In the genomic region with DNA sequence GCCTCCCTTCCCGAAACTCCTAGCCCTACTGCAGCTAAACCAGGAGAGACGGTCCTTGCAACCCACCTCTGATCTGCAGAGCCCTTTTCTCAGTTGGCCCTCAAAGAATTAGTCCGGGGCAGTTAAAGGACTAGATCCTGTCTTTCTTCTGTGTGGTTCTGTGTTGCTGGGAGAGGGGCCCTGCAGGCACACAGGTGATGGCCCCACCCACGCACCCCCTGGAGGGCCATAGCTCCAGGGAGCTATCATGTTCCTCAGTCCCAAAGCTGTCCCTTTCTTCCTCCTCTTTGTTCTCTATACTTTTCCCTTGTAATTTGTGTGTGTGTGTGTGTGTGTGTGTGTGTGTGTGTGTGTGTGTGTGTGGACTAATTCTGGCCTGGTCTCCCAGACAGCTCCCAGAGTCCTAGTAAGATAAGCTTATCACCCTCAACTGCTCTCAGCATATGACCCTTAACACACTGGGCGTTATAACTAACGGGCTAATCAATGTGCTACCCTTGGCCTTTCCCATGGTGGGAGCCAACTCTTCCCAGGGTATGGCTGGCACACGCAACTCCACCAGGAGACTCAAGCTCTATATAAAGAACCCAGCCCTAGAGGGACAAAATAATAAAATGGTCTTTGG, we compare ENCODE assay signal across 12 mouse cellular contexts. TPM values are rescaled to one million over a fixed set of nuclear protein-coding genes. Genes with fewer than 3 reads are reported as not detected.
DNase-seq lines count a peak whose midpoint lies in the region; ATAC-seq and TF ChIP-seq lines count a peak whose summit lies in the region.
"Had no signal": no experiment of that assay in that cellular context is flagged by ENCODE, and none has a peak within 500 bp of the region (broad histone marks: within the 10 kb centered on the region; RNA-seq: fewer than 3 reads in every experiment).

No protein-coding gene starts in this region.

- H3K4me1 ChIP-seq in kidney, adult 2 months (ENCODE audit: control insufficient read depth, insufficient read depth, low read length), result no peaks in the 10 kb centered on the region
- peaks cover 0 to 20% of the 10 kb centered on the region in 2 experiments; a peak in 3 of 4 replicates for H3K4me1 ChIP-seq in ES-E14 (ENCODE audit: control insufficient read depth in 2 of 2, insufficient read depth in 2 of 2, low read length in 2 of 2, poor library complexity in 1 of 2)
- H3K4me1 ChIP-seq in embryonic facial prominence, embryonic 14.5 days (ENCODE audit: control insufficient read depth, insufficient read depth, low read length), result no peaks in the 10 kb centered on the region
- H3K4me1 ChIP-seq in liver, embryonic 11.5 days (replicated peaks; ENCODE audit: control insufficient read depth, insufficient read depth, low read length), result peaks cover 31% of the 10 kb centered on the region

- WGBS in kidney, adult 2 months, result 69% methylated on average over 7 of the region's 7 CpGs
- WGBS in embryonic facial prominence, embryonic 14.5 days, result 71% methylated on average over 7 of the region's 7 CpGs
- 37% methylated on average over 7 of the region's 7 CpGs for WGBS in liver, embryonic 11.5 days

- no peaks in the 10 kb centered on the region for H3K9me3 ChIP-seq in ES-E14 (ENCODE audit: control insufficient read depth, insufficient read depth, low read depth, low read length)
- H3K9me3 ChIP-seq in embryonic facial prominence, embryonic 14.5 days (ENCODE audit: control insufficient read depth, low read length), result no peaks in the 10 kb centered on the region
- no peaks in the 10 kb centered on the region for H3K9me3 ChIP-seq in liver, embryonic 11.5 days (ENCODE audit: control insufficient read depth, low read length)
- H3K9me3 ChIP-seq: neural tube, embryonic 15.5 days had no signal

- peak overlapping the region; percentile 28 for H3K4me2 ChIP-seq in embryonic facial prominence, embryonic 14.5 days (ENCODE audit: low read depth, low read length)
- peak overlapping the region; percentile 53 for H3K4me2 ChIP-seq in liver, embryonic 11.5 days
- H3K4me2 ChIP-seq: neural tube, embryonic 15.5 days had no signal

- in situ Hi-C loops in ES-E14 (cut with MboI; ENCODE audit: low sequenced_read_pairs in 2 of 2, unreplicated experiment in 2 of 2), result no loop called here

- TF ChIP-seq POLR2A in kidney, adult 2 months (IDR thresholded peaks at IDR 0.05; ENCODE audit: low read depth, low read length), result no peak

- DNase-seq in kidney, adult 2 months, result no peak
- DNase-seq in kidney, postnatal 36 days, result no peak
- DNase-seq in ES-E14 (ENCODE audit: low read depth, low spot score), result no peak
- peak; percentile 55 for DNase-seq in embryonic facial prominence, embryonic 14.5 days (ENCODE audit: low spot score)
- no peak for DNase-seq in liver, embryonic 11.5 days (ENCODE audit: low spot score)
- no peak for DNase-seq in thymus, postnatal 36 days
- DNase-seq in testis, postnatal 14 days (ENCODE audit: low spot score), result no peak

- peak overlapping the region; percentile 56 for H3K4me3 ChIP-seq in kidney, adult 2 months (ENCODE audit: insufficient read depth, low read depth, low read length)
- H3K4me3 ChIP-seq in ES-E14 (ENCODE audit: insufficient read depth in 1 of 2, low read depth in 1 of 2, low read length in 2 of 2, poor library complexity in 1 of 2, severe bottlenecking in 1 of 2), result peak overlapping the region in 1 of 2 experiments; percentile 64; a peak in 3 of 4 replicates
- peak overlapping the region; percentile 37 for H3K4me3 ChIP-seq in embryonic facial prominence, embryonic 14.5 days (ENCODE audit: low read depth, low read length)
- H3K4me3 ChIP-seq in liver, embryonic 11.5 days (ENCODE audit: low read depth, low read length), result peak overlapping the region; percentile 17
- H3K4me3 ChIP-seq: neural tube, embryonic 15.5 days had no signal

- no peak for TF ChIP-seq CTCF in kidney, adult 2 months (conservative IDR thresholded peaks at IDR 0.05; ENCODE audit: insufficient read depth, insufficient read length, low read depth, low read length)

- peaks cover 1% of the 10 kb centered on the region; the same call in 1 of the 2 replicates for H3K36me3 ChIP-seq in kidney, adult 2 months (ENCODE audit: control insufficient read depth, insufficient read depth, low read length)
- H3K36me3 ChIP-seq in ES-E14 (ENCODE audit: control insufficient read depth, insufficient read depth, low read length, poor library complexity, severe bottlenecking), result peaks cover 27% of the 10 kb centered on the region
- peaks cover 34% of the 10 kb centered on the region for H3K36me3 ChIP-seq in embryonic facial prominence, embryonic 14.5 days (ENCODE audit: control insufficient read depth, insufficient read depth, low read length)
- peaks cover 27% of the 10 kb centered on the region for H3K36me3 ChIP-seq in liver, embryonic 11.5 days (ENCODE audit: control insufficient read depth, insufficient read depth, low read length)

- H3K9ac ChIP-seq in ES-E14 (ENCODE audit: insufficient read depth, low read depth, low read length, poor library complexity, severe bottlenecking), result peak overlapping the region; percentile 62
- peak overlapping the region; percentile 61 for H3K9ac ChIP-seq in embryonic facial prominence, embryonic 14.5 days (ENCODE audit: low read depth, low read length)
- H3K9ac ChIP-seq in liver, embryonic 11.5 days (ENCODE audit: low read depth, low read length), result peak overlapping the region; percentile 70
- H3K9ac ChIP-seq: neural tube, embryonic 15.5 days had no signal

- no peaks in the 10 kb centered on the region for H3K27me3 ChIP-seq in kidney, adult 2 months (replicated peaks; ENCODE audit: control insufficient read depth, insufficient read depth, low read length)
- H3K27me3 ChIP-seq in embryonic facial prominence, embryonic 14.5 days (replicated peaks; ENCODE audit: control insufficient read depth, insufficient read depth, low read length), result no peaks in the 10 kb centered on the region
- H3K27me3 ChIP-seq in liver, embryonic 11.5 days (replicated peaks; ENCODE audit: control insufficient read depth, insufficient read depth, low read length), result no peaks in the 10 kb centered on the region
- H3K27me3 ChIP-seq: neural tube, embryonic 15.5 days had no signal

- ATAC-seq in embryonic facial prominence, embryonic 14.5 days (ENCODE audit: low read depth), result peak; percentile 56
- peak; percentile 84 for ATAC-seq in liver, embryonic 11.5 days (replicated peaks; ENCODE audit: low FRiP score)
- ATAC-seq in inflammation-experienced regulatory T-cells, adult 6 months, result no peak

- H3K27ac ChIP-seq in kidney, adult 2 months (ENCODE audit: insufficient read depth, low read depth, low read length), result peak overlapping the region; percentile 49
- H3K27ac ChIP-seq in ES-E14 (ENCODE audit: insufficient read depth, low read depth, low read length, poor library complexity, severe bottlenecking), result peak overlapping the region; percentile 17; the same call in 1 of the 2 replicates
- peak overlapping the region; percentile 80 for H3K27ac ChIP-seq in embryonic facial prominence, embryonic 14.5 days (replicated peaks; ENCODE audit: low read depth, low read length)
- H3K27ac ChIP-seq in liver, embryonic 11.5 days (ENCODE audit: low read depth, low read length), result peak overlapping the region; percentile 88
- H3K27ac ChIP-seq: neural tube, embryonic 15.5 days had no signal

TF ChIP-seq in ES-E14, 5 proteins besides CTCF, POLR2A, EP300 and RAD21:
- no peak for TF ChIP-seq ZC3H11A (IDR thresholded peaks at IDR 0.05; ENCODE audit: borderline replicate concordance, low read depth, low read length)
- no peak for TF ChIP-seq ZNF384 (IDR thresholded peaks at IDR 0.05; ENCODE audit: low read depth, low read length)
- no peak for TF ChIP-seq CHD2 (IDR thresholded peaks at IDR 0.05; ENCODE audit: low read depth, low read length)
- no peak for TF ChIP-seq MAFK (IDR thresholded peaks at IDR 0.05; ENCODE audit: insufficient read depth, low read depth, low read length)
- no peak for TF ChIP-seq HCFC1 (IDR thresholded peaks at IDR 0.05; ENCODE audit: borderline replicate concordance, insufficient read depth, low read length)

RNA-seq across cellular contexts. Expression of a gene that starts 7.3 kb away (rescaled TPM):
- 181 and 193 TPM in 2 replicates for polyA plus RNA-seq in kidney, adult 2 months (2012; rRNA removed)
- 530 and 581 TPM in 2 replicates for total RNA-seq in ES-E14 (2012; rRNA removed)
- 286 and 299 TPM in 2 replicates for polyA plus RNA-seq in embryonic facial prominence, embryonic 14.5 days (2014; fragmentation: Nextera tagmentation; extraction: Ambion mirVana)
- 640 and 660 TPM in 2 replicates for polyA plus RNA-seq in liver, embryonic 11.5 days (2014; fragmentation: Nextera tagmentation; extraction: Ambion mirVana)
- 10 to 100 TPM; 60.8 to 70.7 (median 70.0) TPM for polyA plus RNA-seq in inflammation-experienced regulatory T-cells, adult 6 months (2017; shearing (Covaris generic))

RNA-seq across cellular contexts. Expression of a gene that starts 7.5 kb away (rescaled TPM):
- polyA plus RNA-seq in kidney, adult 2 months (2012; rRNA removed), result 50.5 and 67.4 TPM in 2 replicates
- 292 and 344 TPM in 2 replicates for total RNA-seq in ES-E14 (2012; rRNA removed)
- 172 and 175 TPM in 2 replicates for polyA plus RNA-seq in embryonic facial prominence, embryonic 14.5 days (2014; fragmentation: Nextera tagmentation; extraction: Ambion mirVana)
- polyA plus RNA-seq in liver, embryonic 11.5 days (2014; fragmentation: Nextera tagmentation; extraction: Ambion mirVana), result 311 and 329 TPM in 2 replicates
- 100 to 1,000 TPM; 373 to 490 (median 480) TPM for polyA plus RNA-seq in inflammation-experienced regulatory T-cells, adult 6 months (2017; shearing (Covaris generic))

RNA-seq across cellular contexts. Expression of a gene that starts 19.0 kb away (rescaled TPM):
- 21.5 and 31.7 TPM in 2 replicates for polyA plus RNA-seq in kidney, adult 2 months (2012; rRNA removed)
- 15.1 and 16.5 TPM in 2 replicates for total RNA-seq in ES-E14 (2012; rRNA removed)
- 14.3 and 16.1 TPM in 2 replicates for polyA plus RNA-seq in embryonic facial prominence, embryonic 14.5 days (2014; fragmentation: Nextera tagmentation; extraction: Ambion mirVana)
- 49.5 and 50.3 TPM in 2 replicates for polyA plus RNA-seq in liver, embryonic 11.5 days (2014; fragmentation: Nextera tagmentation; extraction: Ambion mirVana)
- polyA plus RNA-seq in inflammation-experienced regulatory T-cells, adult 6 months (2017; shearing (Covaris generic)), result 100 to 1,000 TPM; 143 to 191 (median 176) TPM

RNA-seq across cellular contexts. Expression of a gene that starts 21.7 kb away (rescaled TPM):
- 387 and 474 TPM in 2 replicates for polyA plus RNA-seq in kidney, adult 2 months (2012; rRNA removed)
- total RNA-seq in ES-E14 (2012; rRNA removed), result 108 and 128 TPM in 2 replicates
- 392 and 415 TPM in 2 replicates for polyA plus RNA-seq in embryonic facial prominence, embryonic 14.5 days (2014; fragmentation: Nextera tagmentation; extraction: Ambion mirVana)
- 147 and 167 TPM in 2 replicates for polyA plus RNA-seq in liver, embryonic 11.5 days (2014; fragmentation: Nextera tagmentation; extraction: Ambion mirVana)
- polyA plus RNA-seq in inflammation-experienced regulatory T-cells, adult 6 months (2017; shearing (Covaris generic)), result 100 to 1,000 TPM; 415 to 626 (median 536) TPM

RNA-seq across cellular contexts. Expression of a gene that starts 36.4 kb away (rescaled TPM):
- polyA plus RNA-seq in kidney, adult 2 months (2012; rRNA removed), result not detected in 2 replicates
- total RNA-seq in ES-E14 (2012; rRNA removed), result 0.13 TPM in 1 of 2 replicates, not detected in the other
- not detected in 2 replicates for polyA plus RNA-seq in embryonic facial prominence, embryonic 14.5 days (2014; fragmentation: Nextera tagmentation; extraction: Ambion mirVana)
- 0.15 TPM in 1 of 2 replicates, not detected in the other for polyA plus RNA-seq in liver, embryonic 11.5 days (2014; fragmentation: Nextera tagmentation; extraction: Ambion mirVana)
- polyA plus RNA-seq in inflammation-experienced regulatory T-cells, adult 6 months (2017; shearing (Covaris generic)), result not detected
- total RNA-seq: hematopoietic stem cell, adult 5-6 weeks; left cerebral cortex, postnatal 36 days had no signal
- polyA plus RNA-seq: brain, embryonic 14.5 days; neural tube, embryonic 15.5 days had no signal

Comparison
In these comparisons a context has a peak if more than half of its experiments do, and no peak if none do; other contexts are left out.
1. H3K27ac ChIP-seq: peak in every context shown above with its lines; median percentile 88 in liver, embryonic 11.5 days; 80 in embryonic facial prominence, embryonic 14.5 days; 49 in kidney, adult 2 months; 17 in ES-E14.